Mouse (Mus musculus) layer of hippocampus, postnatal 25 days (tissue): Measurements from ENCODE around the gene Slc36a3. TPM values are rescaled to one million over a fixed set of nuclear protein-coding genes. Genes with fewer than 3 reads are reported as not detected.
"Not testable (repeated sequence)": the region's sequence is repeated elsewhere in the genome, so short reads cannot be mapped to it uniquely, and the experiment has no call there.

Experiments used
- DNase-seq, 2 experiments: peaks; one replicate each; pipeline ENCODE4 v3.0.0; 2022; ENCODE audit warnings: mixed read lengths in 2 of 2, low spot score in 1 of 2; ENCODE audit errors: extremely low spot score in 1 of 2
- total RNA-seq, 2 experiments: library from RNA; stranded (reverse); gene quantifications; 2 replicates each; pipeline ENCODE4 v1.2.3; 2021

Slc36a3 gene
- total RNA-seq, 2 experiments from 2014 or later, result not detected

- no peak for DNase-seq
Observed at GRCm38 (mm10) chr11:55146855-55147254, 4.7 kb downstream of the Slc36a3 start.

DNA sequence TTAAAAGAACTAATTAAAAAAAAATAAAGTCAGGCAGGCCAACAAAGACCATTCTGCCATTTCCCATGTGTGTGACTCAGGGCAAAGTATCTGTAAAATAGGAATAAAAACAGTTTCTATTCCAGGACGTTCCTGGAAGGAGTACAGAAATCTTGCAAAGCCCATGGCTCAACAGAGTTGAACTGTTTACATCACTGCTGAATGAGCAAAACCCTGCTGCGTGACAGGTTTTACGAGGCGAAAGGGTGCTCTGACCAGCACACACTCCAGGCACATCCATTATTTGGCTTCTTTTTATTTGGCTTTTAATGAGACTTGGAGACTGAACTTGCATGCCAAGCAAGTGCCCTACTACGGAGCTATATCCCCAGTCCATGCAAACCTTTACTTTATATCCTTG, 7.5 kb downstream of the Slc36a3 start:
- DNase-seq, result no peak

- no peak for DNase-seq
Observed at GRCm38 (mm10) chr11:55141502-55141901, 10.0 kb downstream of the Slc36a3 start.

DNA sequence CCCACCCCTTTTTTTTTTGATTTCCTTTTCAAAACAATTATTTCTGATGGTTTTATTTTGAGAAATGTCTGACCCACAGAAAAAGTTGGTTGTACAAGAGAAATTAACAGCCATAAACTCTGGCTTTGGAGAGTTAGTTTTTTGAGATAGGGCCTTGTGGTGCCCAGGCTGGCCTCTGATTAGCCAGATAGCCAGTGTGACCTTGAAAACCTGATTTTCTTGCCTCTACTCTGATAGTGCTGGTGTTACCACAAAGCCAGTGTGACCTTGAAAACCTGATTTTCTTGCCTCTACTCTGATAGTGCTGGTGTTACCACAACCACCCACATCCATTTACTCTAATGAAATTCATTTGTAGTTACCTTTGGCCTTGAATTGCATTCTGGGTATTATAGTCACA, 13.9 kb downstream of the Slc36a3 start:
- DNase-seq, result no peak

DNA sequence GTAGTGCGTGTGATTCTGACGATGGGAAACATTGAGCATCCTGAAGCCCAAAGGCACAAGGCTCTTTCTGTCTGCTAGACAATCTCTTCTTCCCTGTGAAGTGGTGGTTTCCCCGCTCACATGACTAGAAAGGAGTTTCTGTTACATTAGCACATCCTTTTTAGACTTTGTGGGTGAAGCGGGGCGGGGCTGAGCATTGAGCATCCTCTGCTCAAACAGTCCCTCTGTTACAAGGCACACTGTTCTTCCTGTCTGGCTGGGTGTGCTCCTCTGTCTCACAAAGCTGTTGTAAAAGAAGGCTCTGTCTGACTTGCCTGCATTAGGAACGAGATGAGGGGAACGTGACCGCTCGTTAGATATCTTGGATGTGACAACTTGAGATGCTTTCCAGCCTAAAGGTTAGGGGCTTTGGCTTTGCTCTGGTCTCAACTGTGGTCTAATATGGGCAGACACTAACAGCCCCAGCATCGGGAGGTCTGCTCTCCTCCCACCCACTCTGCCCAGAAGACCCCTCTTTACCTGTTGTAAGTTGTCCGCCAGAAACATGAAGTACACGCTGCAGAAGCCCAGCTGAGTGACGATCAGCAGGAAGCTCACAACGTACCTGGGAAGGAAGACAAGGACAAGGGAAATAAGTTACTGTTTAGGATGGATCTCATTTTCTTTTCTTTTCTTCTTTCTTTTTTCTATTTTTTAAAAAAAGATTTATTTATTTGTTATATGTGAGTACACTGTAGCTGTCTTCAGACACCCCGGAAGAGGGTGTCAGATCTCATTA, 14.5 kb downstream of the Slc36a3 start:
- DNase-seq, result no peak

DNA sequence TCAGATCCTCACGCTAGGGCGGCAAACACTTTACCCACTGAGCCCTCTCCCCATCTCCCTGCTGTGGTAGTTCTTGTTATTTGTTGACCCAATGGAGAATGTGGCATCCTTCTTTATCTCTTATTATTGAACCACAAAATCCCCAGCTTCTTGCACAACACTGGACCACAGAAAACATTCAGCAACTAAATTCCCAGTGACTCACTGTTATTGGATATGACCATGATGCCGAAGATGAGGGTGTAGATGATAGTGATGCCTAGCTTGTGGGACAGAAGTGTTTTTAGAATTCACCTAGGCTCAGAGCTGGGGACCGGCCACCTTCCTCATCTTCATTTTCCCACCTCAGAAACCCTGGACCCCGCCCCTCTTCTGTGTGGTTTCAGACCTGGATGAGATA, 16.6 kb downstream of the Slc36a3 start:
- no peak for DNase-seq

DNA sequence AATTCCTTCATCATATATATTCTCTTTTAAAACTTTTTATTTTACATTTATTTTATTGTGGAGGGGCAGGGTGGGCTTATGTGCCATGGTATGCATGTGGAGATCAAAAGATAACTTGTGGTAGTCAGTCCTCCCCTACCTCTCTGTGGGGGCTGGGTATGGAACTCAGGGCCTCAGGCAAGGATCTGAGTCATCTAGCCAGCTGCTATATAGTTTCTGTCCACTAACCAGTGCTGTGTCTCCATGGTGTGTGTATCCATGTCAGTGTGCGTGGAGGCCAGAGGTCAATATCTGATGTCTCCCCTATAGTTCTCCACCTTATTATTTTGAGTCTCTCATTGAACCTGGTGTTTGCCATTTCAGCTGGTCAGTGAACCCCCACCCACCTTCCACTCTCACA, 17.1 kb downstream of the Slc36a3 start:
- DNase-seq, result no peak

GRCm38 (mm10) chr11:55133204-55133603, 18.3 kb downstream of the Slc36a3 start:
- no peak for DNase-seq

- DNase-seq, result no peak
Observed at GRCm38 (mm10) chr11:55131946-55132345, 19.6 kb downstream of the Slc36a3 start.

DNA sequence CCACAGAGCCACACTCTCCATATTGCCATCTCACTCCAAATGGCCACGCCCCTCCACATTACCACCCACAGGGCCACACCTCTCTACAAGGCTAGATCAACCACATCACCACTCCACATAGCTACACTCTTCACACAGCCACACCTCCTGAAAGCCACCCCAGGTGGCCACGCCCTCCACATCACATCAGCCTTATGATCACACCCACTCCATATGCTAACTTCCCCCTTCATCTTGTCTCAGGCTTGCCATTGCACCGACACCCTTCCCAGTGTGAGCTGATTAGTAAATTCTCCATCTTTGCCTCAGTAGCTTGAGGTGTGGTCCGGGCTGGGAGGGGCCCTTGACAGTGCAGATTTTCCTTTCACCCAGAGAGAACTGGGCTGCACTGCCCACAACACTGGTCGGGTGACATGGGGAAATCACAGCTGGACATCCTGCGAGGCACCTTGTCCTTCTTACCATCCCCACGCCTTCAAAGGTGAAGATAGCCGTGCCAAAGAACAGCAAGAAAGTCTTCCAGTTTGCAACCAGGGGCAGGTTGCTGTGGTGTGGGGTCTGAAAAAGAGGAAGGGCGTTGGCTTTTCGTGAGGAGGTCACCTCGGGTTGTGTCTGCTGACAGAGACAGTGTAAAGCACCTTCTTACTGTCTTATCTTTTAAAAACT, 20.3 kb downstream of the Slc36a3 start:
- no peak for DNase-seq

GRCm38 (mm10) chr11:55128411-55128810, 23.1 kb downstream of the Slc36a3 start:
- DNase-seq, result no peak

DNA sequence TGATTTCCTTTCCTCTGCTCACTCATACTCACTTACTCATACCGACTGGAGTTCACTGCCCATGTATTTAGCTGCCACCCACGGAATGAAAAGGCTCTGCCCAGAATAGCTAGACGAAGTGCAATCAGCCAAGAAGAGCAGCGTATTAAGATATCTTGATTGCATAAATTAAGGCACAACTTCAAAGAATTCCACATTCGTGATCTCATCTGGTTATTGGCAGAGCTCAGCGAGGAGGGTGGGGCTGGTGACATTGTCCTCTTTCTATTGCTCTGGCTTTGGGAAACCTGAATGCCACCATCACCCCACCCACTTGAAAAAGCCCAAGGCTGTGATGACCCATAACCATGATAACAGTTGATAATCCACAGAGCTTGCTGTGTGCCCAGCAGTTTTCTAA, 23.6 kb downstream of the Slc36a3 start:
- DNase-seq, result no peak

DNA sequence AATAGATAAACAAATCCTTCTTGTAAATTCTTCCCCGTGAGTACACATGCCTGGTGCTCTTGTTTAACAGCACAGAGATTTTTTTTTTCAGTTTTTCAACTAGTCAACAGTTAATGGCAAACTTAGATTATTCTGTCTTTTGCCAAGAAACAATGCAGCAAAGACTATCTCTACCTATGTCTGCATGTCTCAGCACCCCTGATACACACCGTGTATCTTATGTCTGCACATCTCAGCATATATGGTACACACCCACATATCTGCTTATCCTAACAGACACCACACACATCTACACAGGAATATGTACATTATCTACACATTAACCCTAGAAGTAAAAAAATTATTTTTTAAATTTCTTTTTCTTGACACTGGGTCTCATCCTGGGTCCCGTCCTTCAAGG, 24.8 kb downstream of the Slc36a3 start:
- DNase-seq, result no peak

DNA sequence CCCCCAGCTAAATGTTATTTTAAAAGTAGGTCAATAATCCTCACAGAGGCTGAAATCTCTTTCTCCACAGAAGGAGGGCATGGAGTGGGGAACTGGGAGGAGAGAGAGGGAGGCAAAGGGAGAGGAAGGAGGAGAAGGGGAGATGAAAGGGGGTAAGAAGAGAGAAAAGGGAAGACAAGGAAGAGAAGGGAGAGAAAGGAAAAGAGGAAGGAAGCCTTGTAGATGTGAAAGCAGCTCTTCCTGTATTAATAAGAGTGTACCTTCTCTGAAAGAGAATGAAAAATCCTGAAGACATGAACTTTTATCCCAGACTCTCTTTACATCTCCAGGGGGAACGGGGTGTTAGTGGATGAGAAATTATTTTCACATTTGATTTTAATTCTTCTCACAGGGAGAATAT, 30.1 kb downstream of the Slc36a3 start:
- DNase-seq, result no peak

GRCm38 (mm10) chr11:55120821-55121271, 30.7 kb downstream of the Slc36a3 start:
- no peak for DNase-seq

- DNase-seq, result no peak
Observed at GRCm38 (mm10) chr11:55120279-55120678, 31.2 kb downstream of the Slc36a3 start.

- DNase-seq, result no peak
Observed at GRCm38 (mm10) chr11:55117031-55117430, 34.5 kb downstream of the Slc36a3 start.

DNA sequence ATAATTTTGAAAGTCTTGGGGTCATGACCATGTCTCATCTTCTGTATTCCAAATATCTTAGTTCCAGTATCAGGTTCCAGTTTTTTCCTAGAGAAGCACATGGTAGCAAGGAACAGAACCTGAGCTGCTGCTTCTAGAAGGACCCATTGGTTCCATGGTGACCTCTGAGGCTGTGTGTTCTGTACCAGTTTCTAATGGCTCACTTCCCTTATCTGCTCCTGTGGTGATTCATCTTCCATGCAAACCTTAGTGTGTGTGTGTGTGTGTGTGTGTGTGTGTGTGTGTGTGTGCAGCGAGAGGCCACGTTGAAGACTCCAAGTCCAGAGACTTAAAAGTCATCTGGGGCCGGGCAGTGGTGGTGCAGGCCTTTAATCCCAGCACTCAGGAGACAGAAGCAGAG, 35.5 kb downstream of the Slc36a3 start:
- no peak for DNase-seq

GRCm38 (mm10) chr11:55114291-55114690, 37.2 kb downstream of the Slc36a3 start:
- DNase-seq, result no peak

- DNase-seq, result not testable (repeated sequence)
Observed at GRCm38 (mm10) chr11:55113861-55114250, 37.7 kb downstream of the Slc36a3 start.

GRCm38 (mm10) chr11:55113209-55113860, 38.2 kb downstream of the Slc36a3 start:
- DNase-seq, result no peak
